Mouse (Mus musculus): ENCODE results near the gene Dhrs2. TPM values are rescaled to one million over a fixed set of nuclear protein-coding genes. Genes with fewer than 3 reads are reported as not detected.

The Dhrs2 gene
- total and polyA plus RNA-seq, 3 experiments = not detected

DNA sequence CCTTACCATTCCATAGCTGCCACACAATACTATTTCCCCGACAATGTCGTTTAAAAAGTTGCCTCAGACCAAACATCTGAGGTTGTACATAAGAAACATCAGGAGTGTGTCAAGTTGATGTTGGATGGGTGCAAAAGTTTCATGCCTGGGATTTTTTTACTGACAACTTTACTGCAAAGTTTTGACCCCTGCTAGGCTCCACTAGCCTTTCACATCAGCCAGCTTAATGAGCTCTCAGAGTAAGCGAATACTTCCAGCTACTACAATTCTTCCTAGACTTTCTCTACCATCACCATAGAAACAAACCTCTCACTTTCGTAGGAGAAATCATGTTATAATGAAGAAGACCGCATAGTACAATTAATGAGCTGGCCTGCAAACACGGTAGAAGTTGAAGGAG is 26.5 kb downstream of the Dhrs2 start:
- no peaks in the 10 kb centered on the region for H3K79me2 ChIP-seq (ENCODE audit: control insufficient read depth, insufficient read depth, low read length, poor library complexity)
- no peak for DNase-seq (ENCODE audit: low read depth, low spot score)
- H3K4me3 ChIP-seq (ENCODE audit: control insufficient read depth in 1 of 2, insufficient read depth in 1 of 2, low read depth in 2 of 2, low read length in 2 of 2) = no peak overlapping the region
- H3K27ac ChIP-seq (ENCODE audit: control insufficient read depth, low read depth, low read length) = no peak overlapping the region
- TF ChIP-seq MEF2A (IDR thresholded peaks at IDR 0.05; ENCODE audit: extremely low read depth, insufficient replicate concordance, low read depth, low read length, poor library complexity, severe bottlenecking) (no peak), USF2 (IDR thresholded peaks at IDR 0.05; ENCODE audit: borderline replicate concordance in 1 of 2, insufficient read depth in 1 of 2, low read depth in 1 of 2, low read length in 2 of 2) (no peak), ZNF384 (IDR thresholded peaks at IDR 0.05; ENCODE audit: low read depth, low read length) (no peak), GABPA (IDR thresholded peaks at IDR 0.05; ENCODE audit: low read depth, low read length) (no peak), USF1 (IDR thresholded peaks at IDR 0.05; ENCODE audit: low read depth, low read length) (no peak), BHLHE40 (IDR thresholded peaks at IDR 0.05; ENCODE audit: borderline replicate concordance, low read depth, low read length) (no peak), MAFK (IDR thresholded peaks at IDR 0.05; ENCODE audit: borderline replicate concordance, low read depth, low read length) (no peak)
- no peaks in the 10 kb centered on the region for H3K36me3 ChIP-seq (ENCODE audit: control insufficient read depth in 1 of 2, insufficient read depth in 2 of 2, low read length in 2 of 2)
- H3K9ac ChIP-seq (ENCODE audit: control insufficient read depth, low read depth, low read length, poor library complexity, severe bottlenecking) = no peak overlapping the region
- peaks cover 0 to 5% of the 10 kb centered on the region in 2 experiments for H3K27me3 ChIP-seq (ENCODE audit: control insufficient read depth in 1 of 2, insufficient read depth in 2 of 2, low read length in 2 of 2)
- H3K9me3 ChIP-seq (replicated peaks; ENCODE audit: insufficient read depth, low read length) = no peaks in the 10 kb centered on the region
- H3K4me1 ChIP-seq (ENCODE audit: control insufficient read depth in 1 of 2, insufficient read depth in 2 of 2, low read length in 2 of 2) = no peaks in the 10 kb centered on the region

DNA sequence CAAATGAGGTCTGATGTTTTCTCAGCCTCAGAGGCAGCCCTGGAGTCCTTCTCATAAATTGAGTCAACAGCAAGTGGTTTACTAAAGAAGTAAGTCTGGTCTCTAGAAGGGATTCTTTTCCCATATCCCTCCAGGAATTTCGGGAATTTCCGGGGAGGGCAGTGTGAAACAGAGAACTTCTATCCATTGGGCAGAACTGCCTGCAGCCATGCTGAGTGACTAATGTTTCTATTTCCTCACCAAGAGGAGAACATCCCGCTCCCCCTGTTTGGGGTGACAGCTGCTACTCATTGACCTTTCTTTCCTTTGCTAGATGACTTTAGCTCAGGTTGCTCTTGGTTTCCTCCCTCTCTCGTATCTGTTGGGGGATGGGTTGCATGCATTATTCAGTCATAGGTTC is 31.8 kb downstream of the Dhrs2 start:
- Histone ChIP-seq H3K9ac (ENCODE audit: control insufficient read depth, low read depth, low read length, poor library complexity, severe bottlenecking) (no peak overlapping the region), H3K79me2 (ENCODE audit: control insufficient read depth, insufficient read depth, low read length, poor library complexity) (no peaks in the 10 kb centered on the region), H3K27ac (ENCODE audit: control insufficient read depth, low read depth, low read length) (no peak overlapping the region), H3K4me3 (ENCODE audit: control insufficient read depth in 1 of 2, insufficient read depth in 1 of 2, low read depth in 2 of 2, low read length in 2 of 2) (no peak overlapping the region), H3K9me3 (replicated peaks; ENCODE audit: insufficient read depth, low read length) (no peaks in the 10 kb centered on the region), H3K27me3 (ENCODE audit: control insufficient read depth in 1 of 2, insufficient read depth in 2 of 2, low read length in 2 of 2) (peaks cover 0 to 5% of the 10 kb centered on the region in 2 experiments; a peak in 2 of 4 replicates), H3K4me1 (ENCODE audit: control insufficient read depth in 1 of 2, insufficient read depth in 2 of 2, low read length in 2 of 2) (no peaks in the 10 kb centered on the region), H3K36me3 (ENCODE audit: control insufficient read depth in 1 of 2, insufficient read depth in 2 of 2, low read length in 2 of 2) (no peaks in the 10 kb centered on the region)
- DNase-seq (ENCODE audit: low read depth, low spot score) = no peak
- no peak for TF ChIP-seq CTCF (IDR thresholded peaks at IDR 0.05 in 2 of 3, conservative IDR thresholded peaks at IDR 0.05 in 1 of 3; ENCODE audit: control insufficient read depth in 1 of 3, insufficient read depth in 1 of 3, low read depth in 2 of 3, low read length in 3 of 3, poor library complexity in 1 of 3, severe bottlenecking in 1 of 3)
- TF ChIP-seq UBTF (IDR thresholded peaks at IDR 0.05; ENCODE audit: borderline replicate concordance, insufficient read depth, low read depth, low read length) = no peak
- no peak for TF ChIP-seq POLR2AphosphoS5 (IDR thresholded peaks at IDR 0.05; ENCODE audit: borderline replicate concordance, low read depth, low read length)
- no peak for TF ChIP-seq EP300 (IDR thresholded peaks at IDR 0.05; ENCODE audit: low read depth in 1 of 2, low read length in 2 of 2)
- TF ChIP-seq NELFE (IDR thresholded peaks at IDR 0.05; ENCODE audit: low read depth, low read length) = no peak

DNA sequence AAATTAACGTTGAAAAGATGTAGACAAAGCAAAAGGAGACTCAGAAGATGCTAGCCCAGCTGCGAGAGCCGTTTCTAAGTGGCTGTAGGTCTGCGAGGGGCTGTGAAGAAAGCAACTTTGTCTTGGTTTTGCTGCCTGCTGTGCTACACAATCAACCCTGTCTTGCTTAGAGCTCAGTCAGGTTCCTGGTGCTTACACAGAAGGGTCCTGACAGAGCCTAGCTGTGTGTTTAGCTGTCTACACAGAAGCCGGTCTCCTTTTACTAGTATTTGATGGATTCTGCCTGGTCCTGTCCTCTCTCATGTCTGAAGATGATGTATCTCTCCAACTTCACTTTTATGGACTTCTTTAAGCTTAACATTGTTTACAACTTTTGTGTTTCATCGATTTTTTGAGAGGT is 33.6 kb downstream of the Dhrs2 start:
- Histone ChIP-seq H3K27me3 (ENCODE audit: control insufficient read depth in 1 of 2, insufficient read depth in 2 of 2, low read length in 2 of 2) (peaks cover 0 to 4% of the 10 kb centered on the region in 2 experiments; a peak in 2 of 4 replicates), H3K9ac (ENCODE audit: control insufficient read depth, low read depth, low read length, poor library complexity, severe bottlenecking) (no peak overlapping the region), H3K9me3 (replicated peaks; ENCODE audit: insufficient read depth, low read length) (no peaks in the 10 kb centered on the region), H3K27ac (ENCODE audit: control insufficient read depth, low read depth, low read length) (no peak overlapping the region), H3K79me2 (ENCODE audit: control insufficient read depth, insufficient read depth, low read length, poor library complexity) (no peaks in the 10 kb centered on the region), H3K4me1 (ENCODE audit: control insufficient read depth in 1 of 2, insufficient read depth in 2 of 2, low read length in 2 of 2) (no peaks in the 10 kb centered on the region), H3K36me3 (ENCODE audit: control insufficient read depth in 1 of 2, insufficient read depth in 2 of 2, low read length in 2 of 2) (no peaks in the 10 kb centered on the region), H3K4me3 (ENCODE audit: control insufficient read depth in 1 of 2, insufficient read depth in 1 of 2, low read depth in 2 of 2, low read length in 2 of 2) (no peak overlapping the region)
- TF ChIP-seq POLR2A (IDR thresholded peaks at IDR 0.05; ENCODE audit: control insufficient read depth in 1 of 2, insufficient read depth in 1 of 2, low read depth in 1 of 2, low read length in 2 of 2, poor library complexity in 1 of 2) (no peak), CHD1 (IDR thresholded peaks at IDR 0.05; ENCODE audit: low read depth, low read length) (no peak), SMC3 (IDR thresholded peaks at IDR 0.05; ENCODE audit: low read depth, low read length) (no peak), KAT2A (conservative IDR thresholded peaks at IDR 0.05; ENCODE audit: low read depth, low read length) (no peak), MAZ (IDR thresholded peaks at IDR 0.05; ENCODE audit: low read depth, low read length) (no peak), USF2 (IDR thresholded peaks at IDR 0.05; ENCODE audit: borderline replicate concordance in 1 of 2, insufficient read depth in 1 of 2, low read depth in 1 of 2, low read length in 2 of 2) (no peak), RCOR1 (IDR thresholded peaks at IDR 0.05; ENCODE audit: low read depth, low read length) (no peak), MYB (IDR thresholded peaks at IDR 0.05; ENCODE audit: low read depth, low read length) (no peak), UBTF (IDR thresholded peaks at IDR 0.05; ENCODE audit: borderline replicate concordance, insufficient read depth, low read depth, low read length) (no peak), ZC3H11A (IDR thresholded peaks at IDR 0.05; ENCODE audit: low read depth, low read length) (no peak), EP300 (IDR thresholded peaks at IDR 0.05; ENCODE audit: low read depth in 1 of 2, low read length in 2 of 2) (no peak), ZKSCAN1 (IDR thresholded peaks at IDR 0.05; ENCODE audit: low read depth, low read length) (no peak), HCFC1 (IDR thresholded peaks at IDR 0.05; ENCODE audit: low read depth, low read length) (no peak), NRF1 (IDR thresholded peaks at IDR 0.05; ENCODE audit: insufficient read depth, low read depth, low read length, poor library complexity, severe bottlenecking) (no peak), JUND (IDR thresholded peaks at IDR 0.05; ENCODE audit: low read depth, low read length) (no peak), POLR2AphosphoS2 (IDR thresholded peaks at IDR 0.05; ENCODE audit: low read length) (no peak), MAFK (IDR thresholded peaks at IDR 0.05; ENCODE audit: borderline replicate concordance, low read depth, low read length) (no peak)
- DNase-seq (ENCODE audit: low read depth, low spot score) = no peak

Data from MEL (cell line).